Mouse (Mus musculus) liver, embryonic 11.5 days (tissue): Measurements from ENCODE around the gene Nsun6. TPM values are rescaled to one million over a fixed set of nuclear protein-coding genes. Genes with fewer than 3 reads are reported as not detected.

Source experiments
- ATAC-seq: fragments of 200-750 bp; cut with Nextera tagmentation; replicated peaks from 2 replicates; pipeline ENCODE4 v1.8.0; 2017; ENCODE audit warnings: moderate number of reproducible peaks, mild to moderate bottlenecking, moderate TSS enrichment, moderate library complexity; ENCODE audit not compliant: low FRiP score
- DNase-seq: peaks from one replicate; pipeline ENCODE4 v3.0.0-alpha.2; 2017; ENCODE audit warnings: low spot score
- H3K27ac ChIP-seq: fragments of 300-500 bp; sonication (generic); 2 replicates; pipeline ENCODE4 v1.5.1; 2014; ENCODE audit warnings: mild to moderate bottlenecking, low read depth, low read length, control low read depth
- H3K27me3 ChIP-seq: fragments of 300-500 bp; sonication (generic); replicated peaks from 2 replicates; pipeline ENCODE4 v1.6.1; 2014; ENCODE audit warnings: low read length, mixed read lengths; ENCODE audit not compliant: control insufficient read depth, insufficient read depth
- H3K36me3 ChIP-seq: fragments of 300-500 bp; sonication (generic); 2 replicates; pipeline ENCODE4 v1.6.1; 2014; ENCODE audit warnings: mild to moderate bottlenecking, low read length, moderate library complexity, mixed read lengths; ENCODE audit not compliant: control insufficient read depth, insufficient read depth
- H3K4me1 ChIP-seq: fragments of 300-500 bp; sonication (generic); replicated peaks from 2 replicates; pipeline ENCODE4 v1.6.1; 2014; ENCODE audit warnings: low read length, mixed read lengths; ENCODE audit not compliant: control insufficient read depth, insufficient read depth
- H3K4me2 ChIP-seq: fragments of 300-500 bp; sonication (generic); 2 replicates; pipeline ENCODE4 v1.6.1; 2014; ENCODE audit warnings: mild to moderate bottlenecking, control low read depth, moderate library complexity
- H3K4me3 ChIP-seq: fragments of 300-500 bp; sonication (generic); 2 replicates; pipeline ENCODE4 v1.5.1; 2014; ENCODE audit warnings: low read depth, low read length, control low read depth
- H3K9ac ChIP-seq: fragments of 300-500 bp; sonication (generic); 2 replicates; pipeline ENCODE4 v1.6.1; 2014; ENCODE audit warnings: low read depth, low read length, control low read depth
- H3K9me3 ChIP-seq: fragments of 300-500 bp; sonication (generic); 2 replicates; pipeline ENCODE4 v1.6.1; 2016; ENCODE audit warnings: low read length, inconsistent platforms, mixed read lengths; ENCODE audit not compliant: control insufficient read depth
- WGBS: fragments of 180-500 bp; shearing (Covaris S2); extraction: QIAGEN DNeasy Blood & Tissue Kit; methylation state at CpG from one replicate; pipeline ENCODE4 v1.1.7; 2014; 5-methylcytosine and 5-hydroxymethylcytosine counted together
- polyA plus RNA-seq: library from polyadenylated mRNA; unstranded; fragments of >200 nt; fragmentation: Nextera tagmentation; extraction: Ambion mirVana; gene quantifications from 2 replicates; pipeline ENCODE4 v1.2.1, GENCODE M21; 2014

Nsun6 gene
- polyA plus RNA-seq, 1 experiment from 2014 or later: 9.3 TPM

DNA sequence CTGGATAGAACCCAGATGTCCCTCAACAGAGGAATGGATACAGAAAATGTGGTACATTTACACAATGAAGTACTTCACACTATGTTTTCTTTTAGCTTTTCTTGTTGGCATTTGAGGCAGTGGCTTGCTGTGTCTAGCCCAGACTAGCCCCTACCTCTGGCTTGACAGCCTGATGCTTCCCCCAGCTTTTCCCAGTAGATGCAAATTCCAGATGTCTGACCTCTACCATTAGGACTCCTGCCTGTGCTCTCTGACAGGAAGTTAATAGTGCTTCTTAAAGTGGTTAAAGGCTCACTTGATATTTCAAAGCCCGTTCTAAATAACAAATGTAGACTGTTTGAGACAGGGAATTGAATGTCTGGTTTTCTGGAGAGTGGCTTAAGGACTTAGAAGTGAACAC, 8.9 kb upstream of the Nsun6 start:
- no peak overlapping the region for H3K9ac ChIP-seq
- H3K4me2 ChIP-seq: no peak overlapping the region
- ATAC-seq: no peak
- H3K36me3 ChIP-seq: no peaks in the 10 kb centered on the region
- no peak overlapping the region for H3K27ac ChIP-seq
- no peak for DNase-seq
- H3K9me3 ChIP-seq: no peaks in the 10 kb centered on the region
- H3K4me1 ChIP-seq: no peaks in the 10 kb centered on the region
- no peak overlapping the region for H3K4me3 ChIP-seq
- no peaks in the 10 kb centered on the region for H3K27me3 ChIP-seq
- WGBS: 67% methylated on average over 1 of the region's 1 CpGs

- H3K9ac ChIP-seq: no peak overlapping the region
- DNase-seq (no peak), ATAC-seq (no peak)
- H3K9me3 ChIP-seq: no peaks in the 10 kb centered on the region
- H3K36me3 ChIP-seq: no peaks in the 10 kb centered on the region
- H3K4me2 ChIP-seq: no peak overlapping the region
- no peaks in the 10 kb centered on the region for H3K27me3 ChIP-seq
- no peak overlapping the region for H3K27ac ChIP-seq
- no peak overlapping the region for H3K4me3 ChIP-seq
- WGBS: 84% methylated on average over 3 of the region's 3 CpGs
- H3K4me1 ChIP-seq: peaks cover 6% of the 10 kb centered on the region
Measured at GRCm38 (mm10) chr2:15060856-15061255, 6.0 kb upstream of the Nsun6 start.

- no peak for DNase-seq
- no peaks in the 10 kb centered on the region for H3K36me3 ChIP-seq
- H3K4me1 ChIP-seq: peaks cover 6% of the 10 kb centered on the region
- H3K9me3 ChIP-seq: no peaks in the 10 kb centered on the region
- H3K27ac ChIP-seq: no peak overlapping the region
- no peak overlapping the region for H3K9ac ChIP-seq
- WGBS: 80% methylated on average over 5 of the region's 5 CpGs
- ATAC-seq: no peak
- no peaks in the 10 kb centered on the region for H3K27me3 ChIP-seq
- H3K4me3 ChIP-seq: no peak overlapping the region
- no peak overlapping the region for H3K4me2 ChIP-seq
Measured at GRCm38 (mm10) chr2:15058227-15058626, 3.4 kb upstream of the Nsun6 start.

DNA sequence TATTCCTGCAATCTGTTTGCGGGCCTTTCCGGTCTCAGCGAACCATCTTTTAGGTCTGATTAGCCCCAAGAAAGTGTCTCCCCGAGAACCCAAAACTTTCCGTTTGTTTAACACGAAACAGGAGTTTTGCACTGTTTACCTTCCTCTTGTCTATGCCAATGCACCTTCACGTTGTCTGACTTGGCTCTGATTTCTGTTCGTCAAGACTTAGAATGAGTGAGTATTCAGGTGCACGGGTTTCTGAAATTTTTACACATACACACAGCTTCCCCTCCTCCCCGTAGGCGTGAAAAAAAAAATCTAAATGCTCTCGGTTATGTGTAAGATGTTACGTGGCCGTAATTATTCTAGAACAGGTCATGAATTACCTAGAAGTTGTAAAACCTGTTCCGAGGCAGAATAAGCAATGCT, 877 bp upstream of the Nsun6 start:
- H3K27ac ChIP-seq: peak overlapping the region; percentile 79; the same call in 1 of the 2 replicates

GRCm38 (mm10) chr2:15054496-15054895, 373 bp downstream of the Nsun6 start:
- Histone ChIP-seq H3K9ac (peak overlapping the region; percentile 81), H3K36me3 (no peaks in the 10 kb centered on the region), H3K27me3 (no peaks in the 10 kb centered on the region), H3K9me3 (no peaks in the 10 kb centered on the region), H3K4me1 (peaks cover 6% of the 10 kb centered on the region), H3K4me2 (peak overlapping the region; percentile 81), H3K27ac (peak overlapping the region; percentile 55), H3K4me3 (peak overlapping the region; percentile 91)
- WGBS: 25% methylated on average over 10 of the region's 10 CpGs
- peak; percentile 32; the same call in 1 of the 2 replicates for ATAC-seq
- DNase-seq: no peak

More for the DNA sequence above, 877 bp upstream of the Nsun6 start:
- DNase-seq (no peak), ATAC-seq (no peak)
- H3K36me3 ChIP-seq: no peaks in the 10 kb centered on the region
- H3K27me3 ChIP-seq: no peaks in the 10 kb centered on the region
- H3K4me3 ChIP-seq: peak overlapping the region; percentile 91
- H3K4me2 ChIP-seq: peak overlapping the region; percentile 76
- H3K4me1 ChIP-seq: peaks cover 6% of the 10 kb centered on the region
- no peaks in the 10 kb centered on the region for H3K9me3 ChIP-seq
- H3K9ac ChIP-seq: peak overlapping the region; percentile 87
- 2% methylated on average over 15 of the region's 15 CpGs for WGBS

- Histone ChIP-seq H3K27ac (no peak within 1 kb of the TSS), H3K9ac (peak within 1 kb of the TSS; percentile 62), H3K4me1 (no peaks in the 10 kb centered on the region; the same call in 1 of the 2 replicates), H3K4me2 (peak within 1 kb of the TSS; percentile 66), H3K36me3 (no peaks in the 10 kb centered on the region), H3K27me3 (no peaks in the 10 kb centered on the region), H3K9me3 (no peaks in the 10 kb centered on the region), H3K4me3 (peak within 1 kb of the TSS; percentile 61)
- 6% methylated on average over 20 of the region's 20 CpGs for WGBS
- DNase-seq (peak; percentile 79), ATAC-seq (peak; percentile 99)
Measured at GRCm38 (mm10) chr2:15049117-15049873, 5.6 kb downstream of the Nsun6 start, which contains the start of gene Arl5b. Arl5b (plus strand) TSS chr2:15049395.

GRCm38 (mm10) chr2:15040326-15040725, 14.5 kb downstream of the Nsun6 start:
- WGBS: 55% methylated on average over 5 of the region's 5 CpGs
- DNase-seq (no peak), ATAC-seq (peak; percentile 42; the same call in 1 of the 2 replicates)
- Histone ChIP-seq H3K4me1 (no peaks in the 10 kb centered on the region), H3K36me3 (no peaks in the 10 kb centered on the region), H3K4me3 (no peak overlapping the region), H3K27ac (no peak overlapping the region), H3K9ac (no peak overlapping the region), H3K4me2 (no peak overlapping the region), H3K9me3 (no peaks in the 10 kb centered on the region), H3K27me3 (no peaks in the 10 kb centered on the region)

- H3K27me3 ChIP-seq: no peaks in the 10 kb centered on the region
- no peak for ATAC-seq
Measured at GRCm38 (mm10) chr2:15038705-15039104, 16.2 kb downstream of the Nsun6 start.

GRCm38 (mm10) chr2:15027816-15028215, 27.1 kb downstream of the Nsun6 start:
- DNase-seq (no peak), ATAC-seq (no peak)
- H3K9me3 ChIP-seq: no peaks in the 10 kb centered on the region
- H3K9ac ChIP-seq: no peak overlapping the region
- no peak overlapping the region for H3K27ac ChIP-seq
- WGBS: 88% methylated on average over 1 of the region's 1 CpGs
- no peak overlapping the region for H3K4me3 ChIP-seq
- H3K27me3 ChIP-seq: no peaks in the 10 kb centered on the region
- peaks cover 2% of the 10 kb centered on the region; the same call in 1 of the 2 replicates for H3K36me3 ChIP-seq
- no peaks in the 10 kb centered on the region for H3K4me1 ChIP-seq
- H3K4me2 ChIP-seq: no peak overlapping the region

More at GRCm38 (mm10) chr2:15038705-15039104, 16.2 kb downstream of the Nsun6 start:
- no peak overlapping the region for H3K27ac ChIP-seq
- no peaks in the 10 kb centered on the region for H3K9me3 ChIP-seq
- H3K36me3 ChIP-seq: no peaks in the 10 kb centered on the region
- H3K4me3 ChIP-seq: no peak overlapping the region
- WGBS: 86% methylated on average over 6 of the region's 6 CpGs
- H3K9ac ChIP-seq: no peak overlapping the region
- DNase-seq: no peak
- no peak overlapping the region for H3K4me2 ChIP-seq
- H3K4me1 ChIP-seq: no peaks in the 10 kb centered on the region
